Mouse (Mus musculus): ENCODE measurements at regions not wholly inside any gene's neighbourhood (a gene's known extent, or its start where the extent isn't known, plus 50 kb on each side); places are given as distances from the start of the nearest gene placed in this dataset.
A peak's percentile ranks its signal among the peaks of the same experiment; 100 is the strongest.

GRCm38 (mm10) chr4:39508866-39509265, 58.8 kb downstream of the 1700009N14Rik start:
- no peak overlapping the region for H3K9ac ChIP-seq
- no peak overlapping the region for H3K27ac ChIP-seq
- no peak overlapping the region for H3K4me2 ChIP-seq
- no peaks in the 10 kb centered on the region for H3K4me1 ChIP-seq
- H3K36me3 ChIP-seq (replicated peaks), result no peaks in the 10 kb centered on the region
- ATAC-seq (replicated peaks), result no peak
- H3K9me3 ChIP-seq, result no peaks in the 10 kb centered on the region
- no peak overlapping the region for H3K4me3 ChIP-seq
- 93% methylated on average over 6 of the region's 6 CpGs for WGBS
- no peaks in the 10 kb centered on the region for H3K27me3 ChIP-seq (replicated peaks)

GRCm38 (mm10) chr4:39527492-39527891, 77.4 kb downstream of the 1700009N14Rik start:
- H3K4me2 ChIP-seq, result no peak overlapping the region
- no peaks in the 10 kb centered on the region for H3K4me1 ChIP-seq
- ATAC-seq (replicated peaks), result no peak
- 74% methylated on average over 2 of the region's 2 CpGs for WGBS
- no peaks in the 10 kb centered on the region for H3K36me3 ChIP-seq (replicated peaks)
- no peak overlapping the region for H3K9ac ChIP-seq
- no peaks in the 10 kb centered on the region for H3K9me3 ChIP-seq
- H3K27me3 ChIP-seq (replicated peaks), result no peaks in the 10 kb centered on the region
- no peak overlapping the region for H3K27ac ChIP-seq
- no peak overlapping the region for H3K4me3 ChIP-seq

DNA sequence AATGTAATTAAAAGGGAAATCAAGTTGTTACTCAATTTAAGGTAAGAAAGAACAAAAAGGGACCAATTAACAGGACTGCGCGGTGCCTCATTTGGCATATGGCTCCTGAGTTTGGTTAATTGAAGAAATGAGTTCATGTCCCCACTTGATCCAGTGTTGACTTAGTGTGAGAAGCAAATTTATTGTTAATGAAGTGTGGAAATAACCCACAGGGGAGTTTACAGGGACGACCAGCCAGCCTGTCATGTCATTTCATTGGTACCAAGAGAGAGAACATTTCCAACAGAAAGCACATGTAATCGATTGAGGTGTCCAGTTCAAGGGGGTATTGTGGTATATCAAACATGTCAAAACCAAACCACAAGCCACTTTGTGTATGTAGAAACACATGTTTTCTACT, 78.6 kb downstream of the 1700009N14Rik start:
- 72% methylated on average over 4 of the region's 4 CpGs for WGBS

DNA sequence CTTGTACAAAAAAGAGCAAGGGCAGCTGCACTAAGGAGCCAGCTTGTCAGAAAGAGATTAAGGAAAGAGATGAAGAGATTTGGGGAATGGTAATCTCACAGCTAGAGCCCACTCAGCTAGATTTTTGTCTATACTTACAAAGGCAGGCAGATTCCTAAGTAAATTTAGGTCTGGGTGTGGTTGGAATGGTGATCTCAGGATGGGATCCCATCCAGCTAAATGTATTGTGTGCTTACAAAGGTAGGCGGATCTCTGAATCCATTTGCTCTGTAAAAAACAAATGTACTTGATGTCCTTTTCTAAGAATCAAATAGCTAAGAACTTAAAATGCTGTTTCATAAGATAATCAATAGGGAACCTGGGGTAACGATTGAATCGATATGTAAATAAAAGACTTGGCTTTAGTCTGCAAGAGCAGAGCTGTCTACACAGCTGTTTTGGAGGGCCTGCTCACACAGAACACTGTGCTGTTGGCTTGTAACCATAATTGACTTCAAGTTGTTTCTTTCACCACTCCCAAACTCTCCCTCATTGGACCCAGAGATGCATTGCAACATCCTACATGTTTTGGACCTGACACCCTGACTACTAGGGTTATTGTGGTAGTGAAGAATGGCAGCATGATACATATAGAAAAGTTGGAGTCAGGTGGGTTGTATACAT, 106.1 kb downstream of the 1700009N14Rik start:
- no peak for ATAC-seq (replicated peaks)
- Histone ChIP-seq H3K9me3 (no peaks in the 10 kb centered on the region), H3K4me2 (no peak overlapping the region), H3K36me3 (replicated peaks) (no peaks in the 10 kb centered on the region), H3K4me1 (no peaks in the 10 kb centered on the region), H3K27me3 (replicated peaks) (no peaks in the 10 kb centered on the region), H3K9ac (no peak overlapping the region), H3K27ac (no peak overlapping the region), H3K4me3 (no peak overlapping the region)
- 91% methylated on average over 3 of the region's 3 CpGs for WGBS

More for the DNA sequence above, 78.6 kb downstream of the 1700009N14Rik start:
- Histone ChIP-seq H3K27me3 (replicated peaks) (no peaks in the 10 kb centered on the region), H3K9ac (no peak overlapping the region), H3K27ac (no peak overlapping the region), H3K4me3 (no peak overlapping the region), H3K9me3 (no peaks in the 10 kb centered on the region), H3K4me2 (no peak overlapping the region), H3K36me3 (replicated peaks) (no peaks in the 10 kb centered on the region), H3K4me1 (no peaks in the 10 kb centered on the region)
- no peak for ATAC-seq (replicated peaks)

DNA sequence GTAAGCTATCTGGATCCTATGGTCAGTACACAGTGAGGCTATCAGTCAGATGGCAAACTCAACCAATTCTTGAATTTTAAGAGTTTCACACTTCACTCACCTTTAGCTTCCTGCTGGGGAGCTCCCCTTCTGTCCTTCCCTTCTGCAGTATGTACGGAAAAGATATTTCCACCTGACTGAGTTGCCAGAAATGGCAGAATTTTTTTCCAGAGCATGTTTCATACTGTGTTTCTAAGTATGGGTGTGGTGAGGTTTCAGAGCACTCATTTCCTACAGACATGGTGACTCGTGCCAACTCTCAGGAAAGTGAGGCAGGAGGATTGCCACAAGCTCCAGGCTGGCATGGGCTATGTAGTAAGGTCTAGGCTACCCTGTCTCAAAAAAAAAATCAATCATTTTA, 147.3 kb downstream of the 1700009N14Rik start:
- H3K27me3 ChIP-seq (replicated peaks), result no peaks in the 10 kb centered on the region
- WGBS, result 83% methylated on average over 2 of the region's 2 CpGs
- H3K9me3 ChIP-seq, result no peaks in the 10 kb centered on the region
- no peak overlapping the region for H3K9ac ChIP-seq
- no peaks in the 10 kb centered on the region for H3K4me1 ChIP-seq
- no peaks in the 10 kb centered on the region for H3K36me3 ChIP-seq (replicated peaks)
- H3K4me2 ChIP-seq, result no peak overlapping the region
- no peak for ATAC-seq (replicated peaks)
- no peak overlapping the region for H3K4me3 ChIP-seq
- H3K27ac ChIP-seq, result no peak overlapping the region

DNA sequence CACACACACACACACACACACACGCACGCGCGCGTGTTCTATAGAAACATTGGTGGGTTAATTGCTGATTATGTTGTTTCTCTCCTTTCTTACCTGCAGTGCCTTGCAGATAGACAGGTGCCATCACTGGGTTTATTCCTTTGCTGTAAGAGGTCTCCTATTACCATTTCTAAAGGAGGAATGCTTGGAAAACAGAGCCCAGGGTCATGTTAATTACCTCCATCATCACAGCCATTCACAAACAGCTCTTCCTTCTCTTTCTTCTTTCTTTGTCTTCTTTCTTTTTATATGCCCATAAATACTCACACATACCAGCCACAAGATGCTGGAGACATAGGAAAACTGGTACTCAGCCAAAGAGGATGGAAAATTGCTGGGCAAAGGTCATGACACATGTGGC, 155.0 kb downstream of the 1700009N14Rik start:
- Histone ChIP-seq H3K4me1 (no peaks in the 10 kb centered on the region), H3K4me3 (no peak overlapping the region), H3K9ac (no peak overlapping the region), H3K36me3 (replicated peaks) (no peaks in the 10 kb centered on the region), H3K4me2 (no peak overlapping the region), H3K9me3 (no peaks in the 10 kb centered on the region), H3K27me3 (replicated peaks) (no peaks in the 10 kb centered on the region), H3K27ac (no peak overlapping the region)
- WGBS, result 90% methylated on average over 5 of the region's 5 CpGs
- ATAC-seq (replicated peaks), result no peak

GRCm38 (mm10) chr4:39644136-39644535, 194.0 kb downstream of the 1700009N14Rik start:
- no peak overlapping the region for H3K9ac ChIP-seq
- no peaks in the 10 kb centered on the region for H3K27me3 ChIP-seq (replicated peaks)
- H3K4me2 ChIP-seq, result no peak overlapping the region
- H3K9me3 ChIP-seq, result no peaks in the 10 kb centered on the region
- no peak overlapping the region for H3K4me3 ChIP-seq
- H3K36me3 ChIP-seq (replicated peaks), result no peaks in the 10 kb centered on the region
- 73% methylated on average over 7 of the region's 7 CpGs for WGBS
- ATAC-seq (replicated peaks), result peak; percentile 60
- no peak overlapping the region for H3K27ac ChIP-seq
- no peaks in the 10 kb centered on the region for H3K4me1 ChIP-seq

DNA sequence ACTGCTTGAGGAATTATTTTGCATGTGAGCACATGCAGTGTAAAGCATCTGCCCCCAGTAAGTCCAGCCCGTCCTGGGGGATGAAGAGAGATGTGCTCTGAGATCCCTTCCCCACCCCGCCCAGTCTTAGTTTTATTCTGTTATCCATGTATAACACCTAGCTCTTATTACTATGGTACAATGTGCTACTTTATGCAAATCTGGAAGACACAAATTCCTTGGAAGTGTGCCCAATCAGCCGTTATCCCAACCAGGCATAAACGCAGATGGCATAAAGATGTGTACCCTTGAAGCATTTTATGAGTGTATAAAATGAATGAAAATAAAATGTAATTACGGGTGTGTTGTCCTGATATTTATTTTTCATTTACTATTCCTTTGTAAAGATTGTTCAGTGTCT, 194.8 kb downstream of the 1700009N14Rik start:
- whole genome bisulfite sequencing, result 74% methylated on average over 5 of the region's 5 CpGs
- Histone ChIP-seq H3K27ac (no peak overlapping the region), H3K27me3 (replicated peaks) (no peaks in the 10 kb centered on the region), H3K4me2 (no peak overlapping the region), H3K4me3 (no peak overlapping the region), H3K9ac (no peak overlapping the region), H3K4me1 (no peaks in the 10 kb centered on the region), H3K9me3 (no peaks in the 10 kb centered on the region), H3K36me3 (replicated peaks) (no peaks in the 10 kb centered on the region)
- no peak for ATAC-seq (replicated peaks)

GRCm38 (mm10) chr4:39660538-39660937, 210.4 kb downstream of the 1700009N14Rik start:
- no peak overlapping the region for H3K4me3 ChIP-seq
- ATAC-seq (replicated peaks), result no peak
- no peaks in the 10 kb centered on the region for H3K4me1 ChIP-seq
- H3K36me3 ChIP-seq (replicated peaks), result no peaks in the 10 kb centered on the region
- no peak overlapping the region for H3K4me2 ChIP-seq
- WGBS, result 32% methylated on average over 2 of the region's 2 CpGs
- no peaks in the 10 kb centered on the region for H3K9me3 ChIP-seq
- peak overlapping the region; percentile 17; the same call in 1 of the 2 replicates for H3K27ac ChIP-seq
- no peak overlapping the region for H3K9ac ChIP-seq
- H3K27me3 ChIP-seq (replicated peaks), result no peaks in the 10 kb centered on the region

GRCm38 (mm10) chr4:39672609-39673008, 222.5 kb downstream of the 1700009N14Rik start:
- 74% methylated on average over 7 of the region's 7 CpGs for WGBS
- H3K9me3 ChIP-seq, result no peaks in the 10 kb centered on the region
- no peak for ATAC-seq (replicated peaks)
- no peak overlapping the region for H3K27ac ChIP-seq
- no peaks in the 10 kb centered on the region for H3K27me3 ChIP-seq (replicated peaks)
- H3K4me2 ChIP-seq, result no peak overlapping the region
- no peak overlapping the region for H3K4me3 ChIP-seq
- H3K36me3 ChIP-seq (replicated peaks), result no peaks in the 10 kb centered on the region
- no peak overlapping the region for H3K9ac ChIP-seq
- no peaks in the 10 kb centered on the region for H3K4me1 ChIP-seq

DNA sequence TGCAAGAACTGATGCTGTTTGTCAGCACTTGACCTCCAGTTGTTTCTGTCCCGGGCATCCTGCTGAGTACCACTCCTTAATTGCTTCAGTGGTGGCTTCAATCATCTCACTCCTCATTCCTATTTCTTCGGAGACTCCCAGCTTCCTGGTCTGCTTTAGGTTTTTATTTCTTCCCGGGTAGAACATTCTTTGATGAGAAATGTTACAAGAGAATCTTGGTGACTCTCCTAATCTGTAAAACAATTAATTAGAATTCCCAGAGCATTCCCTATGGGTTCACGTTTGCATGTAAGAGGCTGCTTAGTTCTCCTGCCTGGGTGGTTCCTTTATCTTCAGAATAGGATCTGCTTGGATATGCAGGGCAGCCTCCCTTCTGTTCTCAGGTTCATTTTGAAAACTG, 245.1 kb downstream of the 1700009N14Rik start:
- Histone ChIP-seq H3K4me1 (no peaks in the 10 kb centered on the region), H3K27ac (no peak overlapping the region), H3K27me3 (replicated peaks) (no peaks in the 10 kb centered on the region), H3K9ac (no peak overlapping the region), H3K36me3 (replicated peaks) (no peaks in the 10 kb centered on the region), H3K4me2 (no peak overlapping the region), H3K4me3 (no peak overlapping the region), H3K9me3 (no peaks in the 10 kb centered on the region)
- no peak for ATAC-seq (replicated peaks)
- WGBS, result 6% methylated on average over 4 of the region's 4 CpGs

GRCm38 (mm10) chr4:39697565-39697964, 247.5 kb downstream of the 1700009N14Rik start:
- Histone ChIP-seq H3K4me2 (no peak overlapping the region), H3K27ac (no peak overlapping the region), H3K4me3 (no peak overlapping the region), H3K36me3 (replicated peaks) (no peaks in the 10 kb centered on the region), H3K27me3 (replicated peaks) (no peaks in the 10 kb centered on the region), H3K9me3 (no peaks in the 10 kb centered on the region), H3K4me1 (no peaks in the 10 kb centered on the region), H3K9ac (no peak overlapping the region)
- no peak for ATAC-seq (replicated peaks)
- WGBS, result 34% methylated on average over 5 of the region's 5 CpGs

DNA sequence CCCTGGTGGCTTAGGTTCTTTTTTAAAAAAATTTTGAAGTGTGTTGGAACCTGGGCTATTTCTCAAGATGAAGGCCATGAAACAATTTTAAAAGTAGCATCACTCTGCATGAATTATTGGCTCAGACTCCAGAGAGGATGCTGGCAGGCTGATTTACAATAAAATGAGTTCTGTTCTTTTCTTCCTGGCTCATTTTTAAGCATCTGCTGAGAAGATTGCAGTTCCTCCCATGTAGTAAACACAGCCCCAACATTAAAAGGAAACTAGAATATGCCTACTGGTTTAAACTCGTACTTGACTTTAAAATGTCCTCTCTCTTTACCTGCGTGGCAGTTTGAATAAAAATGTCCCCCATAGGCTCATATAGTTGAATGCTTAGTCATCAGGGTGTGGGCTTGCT, 249.3 kb downstream of the 1700009N14Rik start:
- WGBS, result 81% methylated on average over 2 of the region's 2 CpGs
- Histone ChIP-seq H3K9ac (no peak overlapping the region), H3K9me3 (no peaks in the 10 kb centered on the region), H3K4me1 (no peaks in the 10 kb centered on the region), H3K36me3 (replicated peaks) (no peaks in the 10 kb centered on the region), H3K27me3 (replicated peaks) (no peaks in the 10 kb centered on the region), H3K27ac (no peak overlapping the region), H3K4me2 (no peak overlapping the region), H3K4me3 (no peak overlapping the region)
- ATAC-seq (replicated peaks), result no peak
